Mouse (Mus musculus): Measurements from ENCODE around the gene Igsf11. TPM values are rescaled to one million over a fixed set of nuclear protein-coding genes. Genes with fewer than 3 reads are reported as not detected.

Gene Igsf11
- total and polyA plus RNA-seq, 3 experiments: not detected

DNA sequence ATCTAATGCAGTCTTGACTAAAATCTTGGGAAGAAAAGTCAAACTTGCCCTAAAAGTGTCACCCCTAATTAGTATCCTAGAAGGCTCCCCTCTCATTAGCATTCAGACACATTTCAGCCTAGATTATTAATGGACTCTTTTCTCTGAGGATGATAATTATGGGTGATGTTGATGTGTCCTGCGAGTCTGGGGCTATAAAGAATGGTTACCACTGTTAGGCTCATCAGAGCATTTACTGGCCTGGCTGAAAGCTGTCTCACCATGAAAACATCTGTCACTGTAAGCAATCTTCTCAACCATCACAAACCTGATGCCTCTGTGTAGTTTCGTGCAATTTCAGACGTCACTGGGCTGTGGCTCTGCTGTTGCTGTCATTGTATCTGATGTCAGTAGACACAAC is 179.0 kb downstream of the Igsf11 start:
- Histone ChIP-seq H3K9ac (ENCODE audit: control insufficient read depth, low read depth, low read length, poor library complexity, severe bottlenecking) (no peak overlapping the region), H3K27ac (ENCODE audit: control insufficient read depth, low read depth, low read length) (no peak overlapping the region), H3K4me1 (ENCODE audit: control insufficient read depth in 1 of 2, insufficient read depth in 2 of 2, low read length in 2 of 2) (no peaks in the 10 kb centered on the region), H3K36me3 (ENCODE audit: control insufficient read depth in 1 of 2, insufficient read depth in 2 of 2, low read length in 2 of 2) (no peaks in the 10 kb centered on the region), H3K9me3 (replicated peaks; ENCODE audit: insufficient read depth, low read length) (no peaks in the 10 kb centered on the region), H3K27me3 (ENCODE audit: control insufficient read depth in 1 of 2, insufficient read depth in 2 of 2, low read length in 2 of 2) (no peaks in the 10 kb centered on the region), H3K4me3 (ENCODE audit: control insufficient read depth in 1 of 2, insufficient read depth in 1 of 2, low read depth in 2 of 2, low read length in 2 of 2) (no peak overlapping the region), H3K79me2 (ENCODE audit: control insufficient read depth, insufficient read depth, low read length, poor library complexity) (no peaks in the 10 kb centered on the region)
- no peak for TF ChIP-seq ETS1 (IDR thresholded peaks at IDR 0.05; ENCODE audit: low read depth, low read length)
- TF ChIP-seq UBTF (IDR thresholded peaks at IDR 0.05; ENCODE audit: borderline replicate concordance, insufficient read depth, low read depth, low read length): no peak
- no peak for TF ChIP-seq TBP (IDR thresholded peaks at IDR 0.05; ENCODE audit: low read depth, low read length)
- TF ChIP-seq ZC3H11A (IDR thresholded peaks at IDR 0.05; ENCODE audit: low read depth, low read length): no peak
- no peak for TF ChIP-seq ELF1 (IDR thresholded peaks at IDR 0.05; ENCODE audit: low read depth, low read length)
- no peak for TF ChIP-seq MXI1 (IDR thresholded peaks at IDR 0.05; ENCODE audit: low read depth, low read length)
- TF ChIP-seq ZMIZ1 (IDR thresholded peaks at IDR 0.05; ENCODE audit: low read depth, low read length): no peak
- TF ChIP-seq MAZ (IDR thresholded peaks at IDR 0.05; ENCODE audit: low read depth, low read length): no peak
- no peak for TF ChIP-seq BHLHE40 (IDR thresholded peaks at IDR 0.05; ENCODE audit: borderline replicate concordance, low read depth, low read length)
- TF ChIP-seq CHD2 (IDR thresholded peaks at IDR 0.05; ENCODE audit: low read length): no peak
- no peak for TF ChIP-seq RAD21 (IDR thresholded peaks at IDR 0.05; ENCODE audit: low read depth, low read length)
- no peak for TF ChIP-seq MYB (IDR thresholded peaks at IDR 0.05; ENCODE audit: low read depth, low read length)
- no peak for TF ChIP-seq GATA1 (IDR thresholded peaks at IDR 0.05; ENCODE audit: low read depth, low read length)
- no peak for TF ChIP-seq MAFK (IDR thresholded peaks at IDR 0.05; ENCODE audit: borderline replicate concordance, low read depth, low read length)
- TF ChIP-seq MAX (IDR thresholded peaks at IDR 0.05; ENCODE audit: low read length): no peak
- no peak for DNase-seq (ENCODE audit: low read depth, low spot score)

Other genes starting within 250 kb of the Igsf11 start
- gene Arhgap31, start 179.4 kb upstream of the Igsf11 start, total RNA-seq (2012; rRNA removed): 0.03 and 0.04 TPM in 2 replicates
- under 1 TPM in 1 of 2 experiments, not detected in 1; 0.01 TPM for gene Arhgap31, start 179.4 kb upstream of the Igsf11 start, polyA plus RNA-seq (2012; ENCODE audit: insufficient read depth in 1 of 2, insufficient read length in 2 of 2, low read depth in 1 of 2, low replicate concordance in 2 of 2, missing spikeins in 1 of 2)
- not detected in 2 replicates for gene B4galt4, start 150.4 kb upstream of the Igsf11 start, total RNA-seq (2012; rRNA removed)
- gene B4galt4, start 150.4 kb upstream of the Igsf11 start, polyA plus RNA-seq (2012; ENCODE audit: insufficient read depth in 1 of 2, insufficient read length in 2 of 2, low read depth in 1 of 2, low replicate concordance in 2 of 2, missing spikeins in 1 of 2): not detected
- gene Upk1b, start 92.3 kb upstream of the Igsf11 start, total RNA-seq (2012; rRNA removed): not detected in 2 replicates
- not detected for gene Upk1b, start 92.3 kb upstream of the Igsf11 start, polyA plus RNA-seq (2012; ENCODE audit: insufficient read depth in 1 of 2, insufficient read length in 2 of 2, low read depth in 1 of 2, low replicate concordance in 2 of 2, missing spikeins in 1 of 2)
- not detected in 2 replicates for gene 4930435E12Rik, start 63.9 kb upstream of the Igsf11 start, total RNA-seq (2012; rRNA removed)
- gene 4930435E12Rik, start 63.9 kb upstream of the Igsf11 start, polyA plus RNA-seq (2012; ENCODE audit: insufficient read depth in 1 of 2, insufficient read length in 2 of 2, low read depth in 1 of 2, low replicate concordance in 2 of 2, missing spikeins in 1 of 2): not detected